Mouse (Mus musculus) spleen, adult 2 months (tissue): Measurements from ENCODE around the gene Kdsr.

ENCODE experiments used
- CTCF ChIP-seq: fragments of 200-500 bp; IDR thresholded peaks from 2 replicates; pipeline ENCODE4 v1.5.1; 2011; ENCODE audit warnings: mild to moderate bottlenecking, inconsistent platforms; ENCODE audit not compliant: insufficient read depth, insufficient read length, insufficient replicate concordance; ENCODE audit errors: extremely low read depth
- POLR2A ChIP-seq: fragments of 200-500 bp; IDR thresholded peaks from 2 replicates; pipeline ENCODE4 v1.6.1; 2011; ENCODE audit warnings: low read depth, low read length, inconsistent platforms

DNA sequence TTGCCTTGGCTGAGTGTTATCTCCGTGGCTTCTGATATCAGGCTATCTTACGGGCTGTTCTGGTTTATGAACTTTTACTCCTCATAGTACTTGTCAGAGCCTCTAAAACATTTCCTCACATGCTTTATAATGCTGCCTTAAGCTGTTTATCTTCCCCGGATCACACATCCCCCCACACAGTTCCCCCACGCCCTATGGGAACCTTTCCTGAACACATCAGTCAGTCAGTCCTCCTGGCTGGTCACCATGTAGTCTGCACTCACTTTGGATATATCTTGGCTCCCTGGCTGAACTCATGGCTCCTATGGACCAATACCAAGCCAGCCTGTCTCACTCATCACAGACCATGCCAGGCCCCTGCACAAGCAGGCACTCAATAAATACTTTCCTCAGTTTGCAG lies 2.9 kb downstream of the Kdsr start:
- TF ChIP-seq CTCF (no peak), POLR2A (no peak)
